Mouse (Mus musculus): ENCODE measurements around the gene Lrrtm4. TPM values are rescaled to one million over a fixed set of nuclear protein-coding genes. Genes with fewer than 3 reads are reported as not detected.

Lrrtm4 gene
- total and polyA plus RNA-seq, 2 experiments from 2014 or later, result 18.5 to 34.3 TPM

GRCm38 (mm10) chr6:80105343-80105742 is 86.7 kb downstream of the Lrrtm4 start:
- 29% methylated on average over 2 of the region's 2 CpGs for WGBS
- no peaks in the 10 kb centered on the region for H3K4me1 ChIP-seq (ENCODE audit: insufficient read depth, low read length)
- no peak overlapping the region for H3K4me2 ChIP-seq (ENCODE audit: low read depth, low read length)
- DNase-seq (ENCODE audit: low spot score) (peak; percentile 25), ATAC-seq (no peak)
- H3K4me3 ChIP-seq (ENCODE audit: low read length), result no peak overlapping the region
- no peaks in the 10 kb centered on the region for H3K36me3 ChIP-seq (ENCODE audit: insufficient read depth, low read length)
- TF ChIP-seq CTCF (IDR thresholded peaks at IDR 0.05; ENCODE audit: low read depth), result no peak
- no peak overlapping the region for H3K9ac ChIP-seq (replicated peaks; ENCODE audit: low read length)
- H3K27ac ChIP-seq, result no peak overlapping the region
- no peaks in the 10 kb centered on the region for H3K9me3 ChIP-seq (ENCODE audit: low read length)
- H3K27me3 ChIP-seq (ENCODE audit: insufficient read depth, low read length), result no peaks in the 10 kb centered on the region

- Histone ChIP-seq H3K4me2 (ENCODE audit: low read depth, low read length) (no peak overlapping the region), H3K27ac (no peak overlapping the region), H3K9ac (replicated peaks; ENCODE audit: low read length) (no peak overlapping the region), H3K36me3 (ENCODE audit: insufficient read depth, low read length) (no peaks in the 10 kb centered on the region), H3K27me3 (ENCODE audit: insufficient read depth, low read length) (no peaks in the 10 kb centered on the region), H3K4me1 (ENCODE audit: insufficient read depth, low read length) (no peaks in the 10 kb centered on the region), H3K4me3 (ENCODE audit: low read length) (no peak overlapping the region), H3K9me3 (ENCODE audit: low read length) (no peaks in the 10 kb centered on the region)
- WGBS, result 65% methylated on average over 1 of the region's 1 CpGs
- ATAC-seq, result no peak
- no peak for TF ChIP-seq CTCF (IDR thresholded peaks at IDR 0.05; ENCODE audit: low read depth)
- DNase-seq (ENCODE audit: low spot score), result no peak
These were observed 87.2 kb downstream of the Lrrtm4 start for GRCm38 (mm10) chr6:80105843-80106242.

- H3K36me3 ChIP-seq (ENCODE audit: insufficient read depth, low read length), result no peaks in the 10 kb centered on the region
- H3K4me2 ChIP-seq (ENCODE audit: low read depth, low read length), result no peak overlapping the region
- no peak overlapping the region for H3K9ac ChIP-seq (replicated peaks; ENCODE audit: low read length)
- ATAC-seq (no peak), DNase-seq (ENCODE audit: low spot score) (no peak)
- TF ChIP-seq CTCF (IDR thresholded peaks at IDR 0.05; ENCODE audit: low read depth), result no peak
- no peak overlapping the region for H3K4me3 ChIP-seq (ENCODE audit: low read length)
- H3K27me3 ChIP-seq (ENCODE audit: insufficient read depth, low read length), result no peaks in the 10 kb centered on the region
- H3K4me1 ChIP-seq (ENCODE audit: insufficient read depth, low read length), result no peaks in the 10 kb centered on the region
- WGBS, result 75% methylated on average over 1 of the region's 1 CpGs
- no peak overlapping the region for H3K27ac ChIP-seq
- no peaks in the 10 kb centered on the region for H3K9me3 ChIP-seq (ENCODE audit: low read length)
These were observed 107.7 kb downstream of the Lrrtm4 start for GRCm38 (mm10) chr6:80126419-80126818.

- no peak overlapping the region for H3K27ac ChIP-seq
- H3K9ac ChIP-seq (replicated peaks; ENCODE audit: low read length), result no peak overlapping the region
- H3K36me3 ChIP-seq (ENCODE audit: insufficient read depth, low read length), result no peaks in the 10 kb centered on the region
- no peaks in the 10 kb centered on the region for H3K9me3 ChIP-seq (ENCODE audit: low read length)
- no peak for ATAC-seq
- peak; percentile 8 for DNase-seq (ENCODE audit: low spot score)
- H3K4me1 ChIP-seq (ENCODE audit: insufficient read depth, low read length), result no peaks in the 10 kb centered on the region
- WGBS, result 58% methylated on average over 4 of the region's 4 CpGs
- H3K4me3 ChIP-seq (ENCODE audit: low read length), result no peak overlapping the region
- no peak for TF ChIP-seq CTCF (IDR thresholded peaks at IDR 0.05; ENCODE audit: low read depth)
- no peaks in the 10 kb centered on the region for H3K27me3 ChIP-seq (ENCODE audit: insufficient read depth, low read length)
- no peak overlapping the region for H3K4me2 ChIP-seq (ENCODE audit: low read depth, low read length)
These were observed 143.9 kb downstream of the Lrrtm4 start for GRCm38 (mm10) chr6:80162585-80162984.

GRCm38 (mm10) chr6:80181916-80182315 is 163.2 kb downstream of the Lrrtm4 start:
- no peaks in the 10 kb centered on the region for H3K9me3 ChIP-seq (ENCODE audit: low read length)
- no peak overlapping the region for H3K27ac ChIP-seq
- no peak overlapping the region for H3K9ac ChIP-seq (replicated peaks; ENCODE audit: low read length)
- DNase-seq (ENCODE audit: low spot score), result no peak
- no peak for TF ChIP-seq CTCF (IDR thresholded peaks at IDR 0.05; ENCODE audit: low read depth)
- WGBS, result 89% methylated on average over 1 of the region's 1 CpGs
- no peak for ATAC-seq
- no peak overlapping the region for H3K4me3 ChIP-seq (ENCODE audit: low read length)
- H3K4me2 ChIP-seq (ENCODE audit: low read depth, low read length), result no peak overlapping the region
- H3K36me3 ChIP-seq (ENCODE audit: insufficient read depth, low read length), result no peaks in the 10 kb centered on the region
- no peaks in the 10 kb centered on the region for H3K27me3 ChIP-seq (ENCODE audit: insufficient read depth, low read length)
- no peaks in the 10 kb centered on the region for H3K4me1 ChIP-seq (ENCODE audit: insufficient read depth, low read length)

- no peak overlapping the region for H3K9ac ChIP-seq (replicated peaks; ENCODE audit: low read length)
- ATAC-seq (no peak), DNase-seq (ENCODE audit: low spot score) (no peak)
- TF ChIP-seq CTCF (IDR thresholded peaks at IDR 0.05; ENCODE audit: low read depth), result no peak
- H3K4me2 ChIP-seq (ENCODE audit: low read depth, low read length), result no peak overlapping the region
- H3K4me1 ChIP-seq (ENCODE audit: insufficient read depth, low read length), result no peaks in the 10 kb centered on the region
- H3K4me3 ChIP-seq (ENCODE audit: low read length), result no peak overlapping the region
- H3K27ac ChIP-seq, result no peak overlapping the region
- H3K9me3 ChIP-seq (ENCODE audit: low read length), result no peaks in the 10 kb centered on the region
- no peaks in the 10 kb centered on the region for H3K36me3 ChIP-seq (ENCODE audit: insufficient read depth, low read length)
- H3K27me3 ChIP-seq (ENCODE audit: insufficient read depth, low read length), result no peaks in the 10 kb centered on the region
- 79% methylated on average over 2 of the region's 2 CpGs for WGBS
These were observed 163.7 kb downstream of the Lrrtm4 start for GRCm38 (mm10) chr6:80182353-80182752.

GRCm38 (mm10) chr6:80185489-80186113 is 166.9 kb downstream of the Lrrtm4 start:
- no peak for TF ChIP-seq CTCF (IDR thresholded peaks at IDR 0.05; ENCODE audit: low read depth)
- Histone ChIP-seq H3K4me1 (ENCODE audit: insufficient read depth, low read length) (no peaks in the 10 kb centered on the region), H3K27ac (no peak overlapping the region), H3K9me3 (ENCODE audit: low read length) (no peaks in the 10 kb centered on the region), H3K4me3 (ENCODE audit: low read length) (no peak overlapping the region), H3K4me2 (ENCODE audit: low read depth, low read length) (no peak overlapping the region), H3K27me3 (ENCODE audit: insufficient read depth, low read length) (no peaks in the 10 kb centered on the region), H3K36me3 (ENCODE audit: insufficient read depth, low read length) (no peaks in the 10 kb centered on the region), H3K9ac (replicated peaks; ENCODE audit: low read length) (no peak overlapping the region)
- WGBS, result 51% methylated on average over 6 of the region's 6 CpGs
- no peak for DNase-seq (ENCODE audit: low spot score)
- ATAC-seq, result no peak

Data from hindbrain, postnatal 0 days (tissue).